Mouse (Mus musculus): ENCODE results near the gene Stum.

- no peak for TF ChIP-seq POLR2A (IDR thresholded peaks at IDR 0.05; ENCODE audit: extremely low read depth, insufficient read depth, low read length)
- no peak for TF ChIP-seq CTCF (IDR thresholded peaks at IDR 0.05; ENCODE audit: low read depth, low read length)
Observed at GRCm38 (mm10) chr1:180410306-180410705, 73.0 kb downstream of the Stum start.
